Mouse (Mus musculus): ENCODE results near the gene Serpina11.
"Not testable (repeated sequence)": the region's sequence is repeated elsewhere in the genome, so short reads cannot be mapped to it uniquely, and the experiment has no call there.

Serpina11 gene

DNA sequence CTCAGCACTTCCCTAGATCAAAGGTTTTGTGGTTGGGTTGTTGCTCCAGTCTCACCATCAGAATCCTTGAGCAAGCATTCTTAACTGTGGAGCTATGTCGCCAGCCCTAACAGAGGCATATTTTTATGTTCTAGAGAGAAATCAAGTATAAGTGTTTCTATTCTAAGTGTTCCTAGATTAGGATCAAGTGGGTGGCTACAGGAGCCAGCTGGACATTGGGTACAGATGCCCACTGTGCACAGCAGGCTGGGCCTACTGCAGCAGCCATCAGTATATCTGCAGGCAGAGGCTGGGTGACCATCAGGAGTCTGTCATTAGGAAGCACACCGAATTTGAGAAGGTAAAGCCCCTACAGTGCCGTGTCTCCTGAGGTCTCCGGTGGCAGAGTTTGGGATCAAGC lies 18.7 kb downstream of the Serpina11 start:
- DNase-seq (ENCODE audit: extremely low spot score, low spot score), result no peak

DNA sequence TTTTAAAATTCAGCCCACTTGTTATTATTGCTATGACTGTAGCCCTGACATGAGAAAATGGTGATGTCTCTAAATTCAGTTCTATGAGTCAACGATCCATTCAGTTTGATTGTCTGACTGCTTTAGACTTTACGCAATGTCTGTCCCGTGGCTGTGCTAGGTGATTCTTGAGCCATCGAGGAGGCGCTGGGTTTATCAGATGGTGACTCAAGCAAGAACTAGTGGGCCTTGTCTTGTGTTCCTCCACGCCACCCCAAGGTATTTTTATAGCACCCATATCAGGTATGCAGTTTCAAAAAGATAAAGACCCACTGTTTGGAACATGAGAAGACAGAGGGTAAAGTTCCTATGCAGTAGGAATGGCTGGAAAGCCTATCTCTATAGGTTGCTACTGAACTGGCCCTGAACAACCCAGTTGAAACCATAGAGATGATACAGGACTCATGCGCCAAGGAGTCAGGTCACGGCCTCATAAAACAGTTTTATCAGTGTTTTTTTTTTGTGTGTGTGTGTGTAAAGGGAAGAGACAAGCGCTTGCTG lies 20.1 kb downstream of the Serpina11 start:
- DNase-seq (ENCODE audit: extremely low spot score, low spot score), result no peak

GRCm38 (mm10) chr12:103966761-103967160 lies 23.0 kb downstream of the Serpina11 start:
- no peak for DNase-seq (ENCODE audit: extremely low spot score, low spot score)

GRCm38 (mm10) chr12:103963288-103963687 lies 26.5 kb downstream of the Serpina11 start:
- DNase-seq (ENCODE audit: extremely low spot score, low spot score), result no peak

DNA sequence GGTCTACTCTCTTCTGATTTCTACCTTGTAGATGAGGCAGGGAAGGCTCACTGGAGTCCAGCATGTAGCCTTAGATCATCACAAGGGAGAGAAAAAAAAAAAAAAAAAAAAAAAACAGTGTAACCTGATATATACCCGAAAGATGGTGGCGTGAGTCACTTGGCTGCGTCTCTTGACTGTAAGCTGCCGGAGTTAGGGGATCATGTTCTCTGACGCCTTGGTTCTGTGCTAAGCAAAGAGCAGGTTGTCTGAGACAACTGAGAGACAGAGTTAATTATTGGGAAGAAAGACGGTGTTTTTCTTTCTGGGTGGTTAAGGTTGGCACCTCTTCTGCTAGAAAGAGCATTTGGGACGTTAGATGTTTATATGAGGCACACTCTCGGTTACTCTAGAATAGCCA lies 26.9 kb downstream of the Serpina11 start:
- DNase-seq (ENCODE audit: extremely low spot score, low spot score), result no peak

DNA sequence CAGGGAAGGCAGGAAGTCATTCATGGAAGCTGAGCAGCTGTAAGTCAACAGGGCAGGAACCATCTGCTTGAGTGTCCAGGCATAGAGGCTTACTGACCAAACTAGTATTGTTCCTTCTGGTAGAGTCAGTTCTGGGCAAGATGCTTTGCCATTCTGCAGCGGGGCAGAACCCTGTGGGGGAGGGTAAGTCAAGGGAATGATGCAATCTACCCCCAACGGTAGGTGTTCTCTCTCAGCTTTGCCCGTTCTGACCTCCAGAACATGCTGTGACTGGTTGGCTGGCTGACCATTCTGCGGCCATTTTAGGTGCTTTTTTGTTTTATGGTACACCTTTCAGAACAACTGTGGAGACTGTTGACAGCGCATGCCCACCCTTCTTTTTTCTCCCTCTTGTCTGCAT lies 27.4 kb downstream of the Serpina11 start:
- DNase-seq (ENCODE audit: extremely low spot score, low spot score), result no peak

GRCm38 (mm10) chr12:103961716-103962115 lies 28.0 kb downstream of the Serpina11 start:
- DNase-seq (ENCODE audit: extremely low spot score, low spot score), result no peak

DNA sequence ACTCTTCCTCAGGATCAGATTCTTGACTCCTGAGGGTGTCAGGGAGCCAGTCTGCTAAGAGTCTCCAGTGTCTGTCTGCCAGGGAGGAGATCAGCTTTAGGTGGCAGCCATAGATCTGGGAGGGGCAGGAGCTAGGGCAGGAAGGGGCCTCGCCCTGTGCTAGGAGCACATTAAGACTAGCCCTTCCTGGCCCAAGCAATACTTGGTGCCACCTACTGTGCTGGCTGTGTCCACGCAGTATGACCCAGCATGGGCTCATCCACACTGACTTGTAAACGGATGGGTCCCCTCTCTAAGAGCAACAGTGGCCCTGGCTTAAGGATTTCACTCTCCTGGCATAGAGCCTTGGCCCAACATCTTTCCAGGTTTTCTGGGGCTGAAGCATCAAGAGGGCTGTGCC lies 31.0 kb downstream of the Serpina11 start, which contains the start of gene Serpina1e:
Gene Serpina1e (minus strand): TSS at position 178 of the 400 bp plus-strand sequence.
- DNase-seq (ENCODE audit: extremely low spot score, low spot score), result no peak

DNA sequence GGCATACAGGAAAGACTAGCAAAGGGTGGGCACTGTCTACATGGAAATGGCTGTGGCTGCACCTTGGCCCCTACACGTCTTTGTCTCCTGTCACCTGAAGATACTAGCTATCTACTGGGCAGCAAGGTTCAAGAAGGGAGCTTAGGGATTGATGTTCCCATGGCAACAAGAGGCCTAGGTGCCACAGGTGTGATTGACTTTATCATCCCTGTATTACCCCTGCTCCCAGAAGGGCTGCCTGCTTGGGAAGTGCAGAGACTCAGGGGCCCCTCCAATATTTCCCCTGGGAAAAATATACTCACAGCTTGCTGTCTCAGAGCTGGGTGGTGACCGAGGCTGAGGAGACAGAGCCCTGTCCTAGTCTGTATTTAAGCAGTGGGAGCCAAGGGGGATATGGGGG lies 33.2 kb downstream of the Serpina11 start:
- not testable (repeated sequence) for DNase-seq (ENCODE audit: extremely low spot score, low spot score)

GRCm38 (mm10) chr12:103952972-103953371 lies 36.8 kb downstream of the Serpina11 start:
- not testable (repeated sequence) for DNase-seq (ENCODE audit: extremely low spot score, low spot score)

DNA sequence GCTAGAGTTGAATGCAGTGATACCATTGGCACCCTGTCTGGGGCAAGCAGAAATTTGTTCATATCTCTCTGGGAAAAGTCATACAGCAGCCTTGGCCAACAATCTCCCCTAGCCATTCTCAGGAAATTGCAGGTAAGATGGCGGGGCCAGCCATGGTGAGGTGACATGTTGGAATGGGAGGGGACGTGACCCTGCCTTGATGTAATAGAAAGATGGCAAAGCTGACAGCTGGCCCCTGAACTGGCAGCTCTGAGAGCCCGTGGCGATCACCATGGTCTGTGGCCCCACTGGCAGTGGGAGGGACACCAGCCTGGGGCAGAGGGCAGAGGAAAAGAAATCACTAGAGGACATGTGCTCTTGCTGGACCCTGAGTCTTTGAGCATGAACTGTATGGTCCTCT lies 43.5 kb downstream of the Serpina11 start:
- no peak for DNase-seq (ENCODE audit: extremely low spot score, low spot score)
